Mouse (Mus musculus): ENCODE data around the gene Zfp708. TPM values are rescaled to one million over a fixed set of nuclear protein-coding genes. Genes with fewer than 3 reads are reported as not detected.

The Zfp708 gene
- polyA plus RNA-seq, 1 experiment from 2014 or later: 5.8 TPM

DNA sequence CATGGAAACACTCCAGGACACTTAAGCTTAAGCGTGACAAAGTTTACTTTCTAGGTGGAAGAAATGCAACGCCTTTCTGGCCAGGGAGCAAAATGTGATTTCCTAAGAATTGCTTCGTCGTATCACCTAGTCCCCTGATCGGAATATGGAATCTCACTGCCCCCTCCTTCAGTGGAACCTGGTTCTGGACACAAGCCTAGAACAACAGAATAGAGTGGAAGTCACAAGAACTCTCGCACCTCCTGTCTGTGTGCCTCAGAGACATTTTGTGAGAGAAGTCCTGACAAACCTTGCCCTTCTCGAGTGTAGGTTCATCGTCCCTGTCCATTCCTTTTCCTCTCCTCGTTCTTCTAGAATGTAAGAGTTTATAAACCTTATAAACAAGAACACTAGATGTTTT lies 9.9 kb upstream of the Zfp708 start:
- Histone ChIP-seq H3K27me3 (ENCODE audit: insufficient read depth, low read length) (no peaks in the 10 kb centered on the region), H3K27ac (ENCODE audit: low read length) (peak overlapping the region; percentile 87), H3K4me1 (ENCODE audit: insufficient read depth, low read length) (peaks cover 6% of the 10 kb centered on the region), H3K4me3 (ENCODE audit: low read length) (peak overlapping the region; percentile 61), H3K36me3 (ENCODE audit: insufficient read depth, low read length) (peaks cover 9% of the 10 kb centered on the region), H3K9ac (replicated peaks; ENCODE audit: low read length) (peak overlapping the region; percentile 73), H3K4me2 (replicated peaks; ENCODE audit: low read depth, low read length) (peak overlapping the region; percentile 61), H3K9me3 (ENCODE audit: low read length) (peaks cover 9% of the 10 kb centered on the region; the same call in 1 of the 2 replicates)
- no peak for ATAC-seq (ENCODE audit: low FRiP score, low TSS enrichment)
- 52% methylated on average over 9 of the region's 9 CpGs for WGBS

DNA sequence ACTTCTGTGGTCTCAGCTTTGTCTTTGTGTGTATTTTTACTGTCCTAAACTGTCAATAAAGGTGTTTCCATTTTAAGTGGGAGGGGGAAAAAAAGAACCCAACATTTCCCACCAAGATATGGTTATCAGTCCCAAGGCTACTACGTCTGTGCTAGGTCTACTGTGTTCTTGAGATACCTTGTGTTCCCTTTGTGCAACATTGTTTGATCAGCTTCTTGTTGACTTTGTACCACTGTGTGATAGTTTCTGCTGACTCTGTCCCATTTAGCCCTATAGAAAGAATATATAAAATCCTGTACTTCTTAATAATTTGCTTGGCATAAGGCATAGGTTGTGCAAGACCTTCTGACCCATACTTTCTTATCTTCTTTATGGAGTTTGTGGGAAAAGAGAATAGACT lies 7.6 kb downstream of the Zfp708 start:
- no peak overlapping the region for H3K9ac ChIP-seq (replicated peaks; ENCODE audit: low read length)
- WGBS: 85% methylated on average over 1 of the region's 1 CpGs
- H3K27me3 ChIP-seq (ENCODE audit: insufficient read depth, low read length): no peaks in the 10 kb centered on the region
- H3K4me1 ChIP-seq (ENCODE audit: insufficient read depth, low read length): no peaks in the 10 kb centered on the region
- H3K4me3 ChIP-seq (ENCODE audit: low read length): no peak overlapping the region
- no peak overlapping the region for H3K4me2 ChIP-seq (replicated peaks; ENCODE audit: low read depth, low read length)
- H3K9me3 ChIP-seq (ENCODE audit: low read length): no peaks in the 10 kb centered on the region
- H3K27ac ChIP-seq (ENCODE audit: low read length): no peak overlapping the region
- no peaks in the 10 kb centered on the region for H3K36me3 ChIP-seq (ENCODE audit: insufficient read depth, low read length)
- no peak for ATAC-seq (ENCODE audit: low FRiP score, low TSS enrichment)

DNA sequence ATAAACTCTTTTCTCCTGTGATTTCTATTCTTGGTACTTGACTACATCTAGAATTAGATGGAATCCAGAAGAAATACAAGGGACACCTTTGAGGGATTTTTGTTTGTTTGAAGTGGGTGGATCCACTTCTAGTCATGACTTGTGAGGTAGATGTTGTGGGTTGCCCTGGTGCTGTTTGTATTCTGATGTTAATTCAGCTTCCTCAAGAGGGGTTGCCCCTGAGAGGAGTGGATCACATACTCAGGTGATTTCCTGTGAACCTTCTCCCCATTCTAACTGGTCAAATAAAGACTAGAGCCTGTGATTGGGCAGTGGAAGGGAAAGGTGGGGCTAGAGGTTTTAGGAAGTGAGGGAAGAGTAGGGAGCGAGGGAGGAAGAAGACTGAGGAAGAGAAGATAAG lies 15.8 kb downstream of the Zfp708 start:
- peak overlapping the region; percentile 97 for H3K27ac ChIP-seq (ENCODE audit: low read length)
- peak overlapping the region; percentile 78 for H3K9ac ChIP-seq (replicated peaks; ENCODE audit: low read length)
- H3K36me3 ChIP-seq (ENCODE audit: insufficient read depth, low read length): peaks cover 6% of the 10 kb centered on the region
- 79% methylated on average over 1 of the region's 1 CpGs for WGBS
- no peak for ATAC-seq (ENCODE audit: low FRiP score, low TSS enrichment)
- peaks cover 3% of the 10 kb centered on the region; the same call in 1 of the 2 replicates for H3K9me3 ChIP-seq (ENCODE audit: low read length)
- H3K27me3 ChIP-seq (ENCODE audit: insufficient read depth, low read length): no peaks in the 10 kb centered on the region
- peaks cover 9% of the 10 kb centered on the region; the same call in 1 of the 2 replicates for H3K4me1 ChIP-seq (ENCODE audit: insufficient read depth, low read length)
- peak overlapping the region; percentile 57 for H3K4me3 ChIP-seq (ENCODE audit: low read length)
- H3K4me2 ChIP-seq (replicated peaks; ENCODE audit: low read depth, low read length): peak overlapping the region; percentile 67

- peak overlapping the region; percentile 78 for H3K9ac ChIP-seq (replicated peaks; ENCODE audit: low read length)
- peak overlapping the region; percentile 67 for H3K4me2 ChIP-seq (replicated peaks; ENCODE audit: low read depth, low read length)
- peak overlapping the region; percentile 97 for H3K27ac ChIP-seq (ENCODE audit: low read length)
- peak; percentile 100 for ATAC-seq (ENCODE audit: low FRiP score, low TSS enrichment)
- H3K4me3 ChIP-seq (ENCODE audit: low read length): peak overlapping the region; percentile 57
- H3K36me3 ChIP-seq (ENCODE audit: insufficient read depth, low read length): peaks cover 7% of the 10 kb centered on the region
- H3K27me3 ChIP-seq (ENCODE audit: insufficient read depth, low read length): no peaks in the 10 kb centered on the region
- 1% methylated on average over 23 of the region's 24 CpGs for WGBS
- H3K4me1 ChIP-seq (ENCODE audit: insufficient read depth, low read length): peaks cover 9% of the 10 kb centered on the region; the same call in 1 of the 2 replicates
- H3K9me3 ChIP-seq (ENCODE audit: low read length): peaks cover 3% of the 10 kb centered on the region; the same call in 1 of the 2 replicates
Measured at GRCm38 (mm10) chr13:67081142-67081713, 16.5 kb downstream of the Zfp708 start.

GRCm38 (mm10) chr13:67077244-67077643 lies 20.5 kb downstream of the Zfp708 start:
- Histone ChIP-seq H3K9me3 (ENCODE audit: low read length) (peaks cover 15% of the 10 kb centered on the region), H3K9ac (replicated peaks; ENCODE audit: low read length) (no peak overlapping the region), H3K4me2 (replicated peaks; ENCODE audit: low read depth, low read length) (no peak overlapping the region), H3K36me3 (ENCODE audit: insufficient read depth, low read length) (peaks cover 34% of the 10 kb centered on the region), H3K27ac (ENCODE audit: low read length) (no peak overlapping the region), H3K4me3 (ENCODE audit: low read length) (no peak overlapping the region), H3K4me1 (ENCODE audit: insufficient read depth, low read length) (peaks cover 9% of the 10 kb centered on the region; the same call in 1 of the 2 replicates), H3K27me3 (ENCODE audit: insufficient read depth, low read length) (no peaks in the 10 kb centered on the region)
- no peak for ATAC-seq (ENCODE audit: low FRiP score, low TSS enrichment)
- WGBS: 98% methylated on average over 2 of the region's 2 CpGs

- WGBS: 90% methylated on average over 2 of the region's 2 CpGs
- no peak overlapping the region for H3K9ac ChIP-seq (replicated peaks; ENCODE audit: low read length)
- no peak overlapping the region for H3K4me2 ChIP-seq (replicated peaks; ENCODE audit: low read depth, low read length)
- H3K9me3 ChIP-seq (ENCODE audit: low read length): peaks cover 34% of the 10 kb centered on the region
- H3K27me3 ChIP-seq (ENCODE audit: insufficient read depth, low read length): no peaks in the 10 kb centered on the region
- no peaks in the 10 kb centered on the region for H3K4me1 ChIP-seq (ENCODE audit: insufficient read depth, low read length)
- no peak overlapping the region for H3K27ac ChIP-seq (ENCODE audit: low read length)
- peaks cover 56% of the 10 kb centered on the region for H3K36me3 ChIP-seq (ENCODE audit: insufficient read depth, low read length)
- ATAC-seq (ENCODE audit: low FRiP score, low TSS enrichment): no peak
- no peak overlapping the region for H3K4me3 ChIP-seq (ENCODE audit: low read length)
Measured at GRCm38 (mm10) chr13:67072786-67073185, 25.0 kb downstream of the Zfp708 start.

- peaks cover 15% of the 10 kb centered on the region for H3K9me3 ChIP-seq (ENCODE audit: low read length)
- no peak overlapping the region for H3K27ac ChIP-seq (ENCODE audit: low read length)
- H3K27me3 ChIP-seq (ENCODE audit: insufficient read depth, low read length): no peaks in the 10 kb centered on the region
- no peak overlapping the region for H3K4me3 ChIP-seq (ENCODE audit: low read length)
- no peak overlapping the region for H3K4me2 ChIP-seq (replicated peaks; ENCODE audit: low read depth, low read length)
- no peaks in the 10 kb centered on the region for H3K4me1 ChIP-seq (ENCODE audit: insufficient read depth, low read length)
- peaks cover 16% of the 10 kb centered on the region for H3K36me3 ChIP-seq (ENCODE audit: insufficient read depth, low read length)
- ATAC-seq (ENCODE audit: low FRiP score, low TSS enrichment): no peak
- no peak overlapping the region for H3K9ac ChIP-seq (replicated peaks; ENCODE audit: low read length)
- 83% methylated on average over 8 of the region's 8 CpGs for WGBS
Measured at GRCm38 (mm10) chr13:67065386-67065785, 32.4 kb downstream of the Zfp708 start.

DNA sequence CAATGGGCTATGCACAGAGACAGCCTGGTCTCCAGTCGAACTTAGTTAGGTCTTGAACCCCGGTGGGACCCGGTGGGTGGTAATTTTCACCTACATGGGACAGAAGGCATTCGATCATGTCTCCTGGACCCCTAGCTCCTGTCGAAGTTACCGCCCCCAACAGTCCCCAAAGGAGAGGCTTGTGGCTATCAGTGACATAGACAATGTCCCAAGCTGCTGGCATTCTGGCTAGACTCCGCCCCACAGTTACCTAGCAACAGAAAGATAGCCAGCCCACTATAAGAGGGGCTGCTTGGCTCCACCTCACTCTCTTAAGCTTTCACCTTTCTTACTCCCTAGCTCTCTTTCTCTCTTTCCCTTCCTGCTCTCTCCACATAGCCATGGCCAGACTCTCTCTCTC lies 35.3 kb downstream of the Zfp708 start:
- Histone ChIP-seq H3K9ac (replicated peaks; ENCODE audit: low read length) (no peak overlapping the region), H3K27me3 (ENCODE audit: insufficient read depth, low read length) (no peaks in the 10 kb centered on the region), H3K4me1 (ENCODE audit: insufficient read depth, low read length) (peaks cover 3% of the 10 kb centered on the region; the same call in 1 of the 2 replicates), H3K27ac (ENCODE audit: low read length) (no peak overlapping the region), H3K4me3 (ENCODE audit: low read length) (no peak overlapping the region), H3K9me3 (ENCODE audit: low read length) (0 out of 2 replicates have a peak, but pooled peaks cover 2% of the 10 kb centered on the region), H3K36me3 (ENCODE audit: insufficient read depth, low read length) (peaks cover 4% of the 10 kb centered on the region; the same call in 1 of the 2 replicates), H3K4me2 (replicated peaks; ENCODE audit: low read depth, low read length) (no peak overlapping the region)
- 62% methylated on average over 7 of the region's 7 CpGs for WGBS
- no peak for ATAC-seq (ENCODE audit: low FRiP score, low TSS enrichment)

DNA sequence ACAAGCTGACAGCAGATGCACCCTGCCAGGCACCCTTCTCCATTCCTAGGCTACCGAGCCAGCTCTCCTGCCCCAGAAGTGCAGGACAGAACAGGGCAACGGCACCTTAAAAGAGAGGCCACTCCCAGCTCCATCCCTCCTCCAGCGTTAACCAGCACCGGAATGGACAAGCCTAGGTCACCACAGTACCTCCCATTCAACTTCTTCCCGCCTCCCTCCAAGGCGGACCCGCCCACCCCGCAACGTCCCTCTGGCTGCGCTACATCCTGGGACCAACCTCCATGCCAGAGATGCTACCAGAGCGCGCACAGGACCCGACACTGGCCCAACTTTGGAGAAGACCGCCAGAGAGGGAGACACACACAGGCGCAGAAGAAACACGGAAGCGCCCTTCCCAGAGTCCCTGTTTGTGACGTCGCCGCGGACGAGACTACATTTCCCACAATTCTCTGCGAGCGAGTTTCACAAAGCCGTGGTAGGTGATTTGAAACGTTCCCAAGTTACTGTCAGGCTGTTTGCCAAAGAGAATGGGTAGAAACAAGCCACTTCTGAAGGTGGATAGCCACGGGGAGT lies 36.9 kb downstream of the Zfp708 start, which contains the start of gene Zfp712:
Gene Zfp712 (minus strand): TSS at position 385 of the 573 bp plus-strand sequence.
- WGBS: under 1% methylated on average over 27 of the region's 27 CpGs
- Histone ChIP-seq H3K27me3 (ENCODE audit: insufficient read depth, low read length) (no peaks in the 10 kb centered on the region), H3K9ac (replicated peaks; ENCODE audit: low read length) (peak within 1 kb of the TSS; percentile 77), H3K27ac (ENCODE audit: low read length) (peak within 1 kb of the TSS; percentile 90), H3K36me3 (ENCODE audit: insufficient read depth, low read length) (no peaks in the 10 kb centered on the region), H3K4me3 (ENCODE audit: low read length) (peak within 1 kb of the TSS; percentile 80), H3K4me2 (replicated peaks; ENCODE audit: low read depth, low read length) (peak within 1 kb of the TSS; percentile 77), H3K9me3 (ENCODE audit: low read length) (0 out of 2 replicates have a peak, but pooled peaks cover 2% of the 10 kb centered on the region), H3K4me1 (ENCODE audit: insufficient read depth, low read length) (peaks cover 3% of the 10 kb centered on the region; the same call in 1 of the 2 replicates)
- peak; percentile 98 for ATAC-seq (ENCODE audit: low FRiP score, low TSS enrichment)

Measured in kidney, embryonic 16.5 days (tissue).